Mouse (Mus musculus) thymus, adult 2 months (tissue): Measurements from ENCODE around the gene Tmem161a.

Experiments
- CTCF ChIP-seq: fragments of 200-500 bp; IDR thresholded peaks from 2 replicates; pipeline ENCODE4 v1.5.1; 2012; ENCODE audit warnings: mild to moderate bottlenecking, control low read depth, low read length, moderate library complexity, borderline replicate concordance; ENCODE audit not compliant: control insufficient read depth, poor library complexity, insufficient read depth; ENCODE audit errors: extremely low read depth
- POLR2A ChIP-seq: fragments of 200-500 bp; IDR thresholded peaks from 2 replicates; pipeline ENCODE4 v1.6.1; 2012; ENCODE audit warnings: mild to moderate bottlenecking, low read length, control low read depth, moderate library complexity; ENCODE audit not compliant: control insufficient read depth, poor library complexity, insufficient read depth; ENCODE audit errors: extremely low read depth

DNA sequence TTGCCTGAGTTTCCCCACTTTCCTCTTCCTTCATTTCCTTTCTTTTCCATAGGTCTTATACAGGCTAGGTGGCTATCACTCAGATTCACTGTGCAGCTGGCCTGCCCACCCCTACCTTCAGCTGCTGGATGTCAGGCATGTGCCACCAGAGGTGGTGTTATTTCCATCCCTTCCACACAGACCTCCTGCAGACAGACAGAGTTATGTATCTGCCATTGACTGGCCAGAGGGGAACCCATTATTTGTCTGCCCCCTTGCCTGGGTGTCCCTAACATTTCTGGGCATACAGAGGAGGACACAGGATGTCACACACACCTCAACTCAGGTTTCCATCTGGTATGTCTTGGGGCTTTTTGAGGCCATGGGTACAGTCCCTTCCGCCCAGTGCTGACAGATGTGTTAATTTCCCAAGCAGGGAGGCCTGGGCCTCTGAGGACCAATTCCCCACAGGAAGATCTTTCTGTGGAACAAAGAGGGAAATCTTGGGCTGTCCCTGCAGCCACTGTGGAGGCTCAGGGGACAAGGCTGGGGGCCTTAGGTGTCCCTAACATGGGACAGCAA, 14.8 kb upstream of the Tmem161a start:
- no peak for TF ChIP-seq CTCF
- TF ChIP-seq POLR2A: no peak
